Mouse (Mus musculus): Measurements from ENCODE around the gene Urb2. TPM values are rescaled to one million over a fixed set of nuclear protein-coding genes. Genes with fewer than 3 reads are reported as not detected.
A peak's percentile ranks its signal among the peaks of the same experiment; 100 is the strongest.

Gene Urb2
- polyA plus RNA-seq, 1 experiment from 2014 or later: 1.6 TPM

DNA sequence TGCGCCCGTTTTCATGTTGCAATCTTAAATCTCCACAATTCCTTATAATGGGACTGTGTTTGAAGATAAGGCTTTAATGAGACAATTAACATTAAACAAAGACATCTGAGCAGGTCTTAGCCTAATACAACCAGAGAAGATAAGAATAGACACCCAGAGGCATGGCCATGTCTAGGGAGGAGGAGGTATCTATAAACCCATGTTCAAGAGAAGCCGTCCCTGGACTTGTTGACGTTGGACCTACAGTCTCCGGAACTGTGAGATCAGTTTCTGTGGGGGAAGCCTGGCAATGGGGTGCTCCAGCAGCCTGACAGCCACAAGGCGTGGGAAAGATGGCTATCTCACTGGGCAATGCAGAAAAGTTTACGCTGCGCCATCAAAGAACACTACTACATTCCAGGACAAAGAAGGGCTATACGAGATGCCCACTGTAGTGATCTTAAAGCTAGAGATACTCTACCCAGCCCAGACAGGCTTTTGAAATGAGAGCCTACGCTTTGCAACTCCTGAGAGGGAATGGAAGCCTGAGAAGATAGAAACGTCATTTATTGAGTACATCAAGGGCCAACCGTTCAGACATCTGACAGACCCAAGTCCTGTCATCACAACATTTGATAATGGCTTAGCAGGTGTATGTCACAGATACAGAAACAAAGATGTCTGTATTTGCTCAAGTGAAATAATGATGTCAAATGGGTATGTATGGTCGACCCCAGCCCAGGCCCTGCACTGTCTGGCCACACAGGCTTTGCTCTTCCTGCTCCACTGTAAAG is 30.8 kb upstream of the Urb2 start:
- no peak for TF ChIP-seq CTCF (IDR thresholded peaks at IDR 0.05; ENCODE audit: low read depth)
- Histone ChIP-seq H3K36me3 (ENCODE audit: control insufficient read depth, insufficient read depth) (peaks cover 6% of the 10 kb centered on the region; the same call in 1 of the 2 replicates), H3K4me2 (replicated peaks; ENCODE audit: low read depth) (no peak overlapping the region), H3K9ac (ENCODE audit: low read depth, low read length) (no peak overlapping the region), H3K27ac (ENCODE audit: low read depth, low read length) (no peak overlapping the region), H3K9me3 (ENCODE audit: control insufficient read depth) (no peaks in the 10 kb centered on the region), H3K4me1 (replicated peaks; ENCODE audit: control insufficient read depth, insufficient read depth, low read length) (no peaks in the 10 kb centered on the region), H3K27me3 (replicated peaks; ENCODE audit: control insufficient read depth, insufficient read depth, low read length) (no peaks in the 10 kb centered on the region), H3K4me3 (ENCODE audit: low read depth, low read length) (no peak overlapping the region)
- no peak for ATAC-seq
- WGBS: 58% methylated on average over 13 of the region's 13 CpGs

DNA sequence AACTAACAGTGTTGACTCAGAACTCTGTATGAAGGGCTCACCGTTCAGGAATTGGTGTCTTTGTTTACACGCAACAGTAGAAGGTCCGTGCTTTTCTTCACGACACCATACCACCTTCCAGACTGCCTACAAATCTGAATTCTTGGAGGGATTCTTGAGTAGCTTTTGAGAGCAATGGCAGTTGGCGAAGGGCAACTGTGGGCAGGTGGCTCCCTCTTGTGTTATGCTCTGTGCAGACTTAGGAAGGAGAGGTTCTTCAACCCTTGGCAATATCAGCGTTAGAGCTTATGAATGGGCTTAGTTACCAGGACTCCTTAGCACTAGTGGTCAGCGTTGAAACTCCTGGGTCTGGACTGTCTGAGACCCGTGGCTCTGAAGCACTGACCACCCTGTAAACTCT is 28.7 kb upstream of the Urb2 start:
- no peak overlapping the region for H3K27ac ChIP-seq (ENCODE audit: low read depth, low read length)

DNA sequence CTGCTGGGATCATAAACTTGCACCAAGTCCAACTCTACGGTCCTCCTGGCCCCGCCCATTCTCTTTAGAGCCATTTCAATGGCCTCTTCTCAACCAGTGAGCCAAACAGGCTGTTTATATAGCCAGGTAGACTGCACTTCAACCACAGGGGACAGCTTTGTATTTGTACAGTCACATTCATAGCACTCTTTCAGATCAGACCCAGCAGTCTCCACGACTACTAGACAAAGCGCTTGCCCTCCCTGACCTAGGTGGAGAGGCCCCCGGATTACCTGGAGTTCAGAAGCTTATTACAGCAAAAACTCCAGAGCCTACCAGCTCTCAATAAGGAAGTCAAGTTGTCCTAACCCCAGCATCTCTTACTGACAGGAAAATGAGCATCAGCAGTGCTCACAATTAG is 27.7 kb upstream of the Urb2 start:
- peak; percentile 54 for ATAC-seq
- Histone ChIP-seq H3K27me3 (replicated peaks; ENCODE audit: control insufficient read depth, insufficient read depth, low read length) (no peaks in the 10 kb centered on the region), H3K9me3 (ENCODE audit: control insufficient read depth) (no peaks in the 10 kb centered on the region), H3K4me2 (replicated peaks; ENCODE audit: low read depth) (no peak overlapping the region), H3K4me1 (replicated peaks; ENCODE audit: control insufficient read depth, insufficient read depth, low read length) (no peaks in the 10 kb centered on the region), H3K9ac (ENCODE audit: low read depth, low read length) (no peak overlapping the region), H3K4me3 (ENCODE audit: low read depth, low read length) (no peak overlapping the region), H3K27ac (ENCODE audit: low read depth, low read length) (peak overlapping the region; percentile 46), H3K36me3 (ENCODE audit: control insufficient read depth, insufficient read depth) (peaks cover 27% of the 10 kb centered on the region)
- 41% methylated on average over 5 of the region's 5 CpGs for WGBS
- TF ChIP-seq CTCF (IDR thresholded peaks at IDR 0.05; ENCODE audit: low read depth): no peak

More for the DNA sequence above, 28.7 kb upstream of the Urb2 start:
- H3K9ac ChIP-seq (ENCODE audit: low read depth, low read length): no peak overlapping the region
- H3K4me2 ChIP-seq (replicated peaks; ENCODE audit: low read depth): no peak overlapping the region
- no peaks in the 10 kb centered on the region for H3K27me3 ChIP-seq (replicated peaks; ENCODE audit: control insufficient read depth, insufficient read depth, low read length)
- peak; percentile 67 for TF ChIP-seq CTCF (IDR thresholded peaks at IDR 0.05; ENCODE audit: low read depth)
- peaks cover 22% of the 10 kb centered on the region for H3K36me3 ChIP-seq (ENCODE audit: control insufficient read depth, insufficient read depth)
- H3K4me3 ChIP-seq (ENCODE audit: low read depth, low read length): no peak overlapping the region
- WGBS: 79% methylated on average over 8 of the region's 8 CpGs
- no peaks in the 10 kb centered on the region for H3K4me1 ChIP-seq (replicated peaks; ENCODE audit: control insufficient read depth, insufficient read depth, low read length)
- H3K9me3 ChIP-seq (ENCODE audit: control insufficient read depth): no peaks in the 10 kb centered on the region
- ATAC-seq: no peak

DNA sequence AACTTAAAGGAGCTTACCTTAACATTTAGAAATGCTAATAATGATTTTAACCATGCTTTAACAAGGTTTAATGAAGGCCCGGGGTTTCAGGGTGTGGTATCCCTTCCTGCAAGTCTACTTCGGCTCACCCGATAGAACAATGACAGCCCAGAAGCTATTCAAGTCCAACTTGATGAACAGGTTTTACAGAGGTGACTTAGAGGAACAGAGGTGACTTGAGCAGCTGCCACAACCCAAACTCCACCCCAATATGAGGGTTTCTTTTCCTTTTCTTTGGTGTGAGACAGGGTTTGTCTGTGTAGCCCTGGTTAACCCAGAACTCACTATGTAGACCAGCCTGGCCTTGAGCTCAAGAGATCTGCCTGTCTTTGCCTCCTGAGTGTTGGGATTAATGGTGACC is 27.3 kb upstream of the Urb2 start:
- H3K4me2 ChIP-seq (replicated peaks; ENCODE audit: low read depth): no peak overlapping the region
- H3K9me3 ChIP-seq (ENCODE audit: control insufficient read depth): no peaks in the 10 kb centered on the region
- no peaks in the 10 kb centered on the region for H3K4me1 ChIP-seq (replicated peaks; ENCODE audit: control insufficient read depth, insufficient read depth, low read length)
- H3K9ac ChIP-seq (ENCODE audit: low read depth, low read length): no peak overlapping the region
- ATAC-seq: peak; percentile 72
- WGBS: 35% methylated on average over 3 of the region's 3 CpGs
- H3K4me3 ChIP-seq (ENCODE audit: low read depth, low read length): no peak overlapping the region
- peaks cover 27% of the 10 kb centered on the region for H3K36me3 ChIP-seq (ENCODE audit: control insufficient read depth, insufficient read depth)
- no peak for TF ChIP-seq CTCF (IDR thresholded peaks at IDR 0.05; ENCODE audit: low read depth)
- no peaks in the 10 kb centered on the region for H3K27me3 ChIP-seq (replicated peaks; ENCODE audit: control insufficient read depth, insufficient read depth, low read length)
- peak overlapping the region; percentile 46 for H3K27ac ChIP-seq (ENCODE audit: low read depth, low read length)

DNA sequence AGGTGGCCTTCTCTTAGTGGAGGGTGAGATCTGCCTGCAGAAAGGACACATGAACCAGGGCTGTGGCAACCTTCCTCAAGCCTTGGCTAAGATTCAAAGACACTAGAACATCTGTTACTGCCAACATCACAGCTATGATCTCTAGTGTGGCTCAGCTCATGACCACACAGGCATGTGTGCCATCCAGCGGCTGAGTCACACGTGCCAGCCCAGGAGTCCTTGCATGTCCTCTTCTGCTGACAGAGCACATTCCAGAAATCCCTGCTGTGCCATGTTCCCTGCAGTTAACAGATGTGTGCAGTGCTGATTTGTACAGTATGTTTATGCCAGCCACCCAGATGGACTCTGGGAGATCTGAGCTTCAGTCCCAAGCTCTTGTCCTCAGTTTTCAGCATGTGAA is 21.7 kb upstream of the Urb2 start:
- Histone ChIP-seq H3K4me1 (replicated peaks; ENCODE audit: control insufficient read depth, insufficient read depth, low read length) (no peaks in the 10 kb centered on the region), H3K4me3 (ENCODE audit: low read depth, low read length) (no peak overlapping the region), H3K9me3 (ENCODE audit: control insufficient read depth) (no peaks in the 10 kb centered on the region), H3K9ac (ENCODE audit: low read depth, low read length) (no peak overlapping the region), H3K27me3 (replicated peaks; ENCODE audit: control insufficient read depth, insufficient read depth, low read length) (no peaks in the 10 kb centered on the region), H3K4me2 (replicated peaks; ENCODE audit: low read depth) (no peak overlapping the region), H3K36me3 (ENCODE audit: control insufficient read depth, insufficient read depth) (peaks cover 57% of the 10 kb centered on the region), H3K27ac (ENCODE audit: low read depth, low read length) (no peak overlapping the region)
- ATAC-seq: no peak
- TF ChIP-seq CTCF (IDR thresholded peaks at IDR 0.05; ENCODE audit: low read depth): no peak
- WGBS: 75% methylated on average over 2 of the region's 2 CpGs

DNA sequence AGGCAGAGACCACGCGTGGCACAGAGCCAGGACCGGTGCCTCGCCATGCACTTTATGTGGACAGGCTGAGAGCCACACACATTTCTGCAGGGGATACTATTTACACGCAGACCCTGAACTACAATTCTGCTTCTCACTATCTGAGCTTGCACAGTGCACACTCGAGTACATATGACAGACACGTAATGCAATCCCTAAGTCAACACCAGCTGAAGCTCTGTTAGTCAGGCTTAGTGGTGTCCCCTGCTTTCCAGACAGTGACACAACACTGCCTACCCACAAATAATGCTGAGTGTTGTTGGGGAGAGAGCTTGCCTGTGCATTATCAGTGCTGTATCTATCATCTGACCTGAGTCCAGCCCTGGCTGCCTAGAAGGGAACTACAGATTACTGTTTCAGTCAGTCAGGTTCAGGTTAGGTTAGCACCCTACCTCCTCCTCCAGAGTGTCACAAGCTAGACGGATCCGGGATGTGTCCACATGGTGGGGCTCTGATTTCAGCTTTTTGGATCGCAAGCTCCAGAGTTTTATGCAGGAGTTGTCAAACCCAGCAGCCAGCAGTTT is 18.7 kb upstream of the Urb2 start:
- peaks cover 68% of the 10 kb centered on the region for H3K36me3 ChIP-seq (ENCODE audit: control insufficient read depth, insufficient read depth)
- H3K9ac ChIP-seq (ENCODE audit: low read depth, low read length): no peak overlapping the region
- H3K9me3 ChIP-seq (ENCODE audit: control insufficient read depth): no peaks in the 10 kb centered on the region
- TF ChIP-seq CTCF (IDR thresholded peaks at IDR 0.05; ENCODE audit: low read depth): peak; percentile 51
- 83% methylated on average over 10 of the region's 10 CpGs for WGBS
- no peak overlapping the region for H3K4me2 ChIP-seq (replicated peaks; ENCODE audit: low read depth)
- no peaks in the 10 kb centered on the region for H3K27me3 ChIP-seq (replicated peaks; ENCODE audit: control insufficient read depth, insufficient read depth, low read length)
- H3K4me1 ChIP-seq (replicated peaks; ENCODE audit: control insufficient read depth, insufficient read depth, low read length): no peaks in the 10 kb centered on the region
- peak; percentile 58 for ATAC-seq
- H3K4me3 ChIP-seq (ENCODE audit: low read depth, low read length): no peak overlapping the region
- no peak overlapping the region for H3K27ac ChIP-seq (ENCODE audit: low read depth, low read length)

All from intestine, postnatal 0 days (tissue).